Mouse (Mus musculus): ENCODE measurements at regions not wholly inside any gene's neighbourhood (a gene's known extent, or its start where the extent isn't known, plus 50 kb on each side); places are given as distances from the start of the nearest gene placed in this dataset.

DNA sequence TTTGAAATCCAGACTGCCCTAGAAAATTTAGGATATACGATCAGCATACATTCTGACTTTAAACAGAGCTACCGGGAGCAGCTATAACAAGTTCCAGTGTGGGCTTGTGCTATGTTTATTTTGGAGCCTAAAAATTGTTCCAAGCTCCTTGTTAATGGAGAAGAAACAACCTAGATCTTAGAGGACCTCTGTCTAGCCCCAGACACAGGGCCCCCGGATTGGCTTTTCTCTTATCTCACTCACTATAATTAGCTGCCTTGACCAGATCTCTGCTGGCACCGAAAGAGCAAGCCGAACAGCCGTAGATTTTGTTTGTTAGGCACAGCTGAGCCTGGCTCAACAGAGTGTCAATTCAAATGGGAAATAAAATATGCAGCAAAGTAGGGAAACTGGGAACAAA lies 50.1 kb upstream of the Herpud2 start:
- intact Hi-C loops (cut with DNase I), result no loop called here
- DNase-seq (ENCODE audit: low spot score in 2 of 2), result peak; percentile 34 to 36

Measured in left cerebral cortex, postnatal 14 days (tissue).